Mouse (Mus musculus) lung, postnatal 0 days (tissue): ENCODE measurements around the gene Mmp25. TPM values are rescaled to one million over a fixed set of nuclear protein-coding genes. Genes with fewer than 3 reads are reported as not detected.

Experiments used
- ATAC-seq: fragments of 200-750 bp; cut with Nextera tagmentation; 2 replicates; pipeline ENCODE4 v1.8.0; 2017; ENCODE audit warnings: moderate library complexity
- DNase-seq: peaks from one replicate; pipeline ENCODE4 v3.0.0-alpha.2; 2016; ENCODE audit warnings: low spot score
- H3K27ac ChIP-seq: fragments of 300-500 bp; sonication (generic); 2 replicates; pipeline ENCODE4 v1.5.1; 2014; ENCODE audit warnings: antibody characterized with exemption, mild to moderate bottlenecking, low read length, mixed read lengths
- H3K27me3 ChIP-seq: fragments of 300-500 bp; sonication (generic); replicated peaks from 2 replicates; pipeline ENCODE4 v1.6.1; 2014; ENCODE audit warnings: low read length, mixed read lengths; ENCODE audit not compliant: insufficient read depth
- H3K36me3 ChIP-seq: fragments of 300-500 bp; sonication (generic); 2 replicates; pipeline ENCODE4 v1.6.1; 2014; ENCODE audit warnings: low read length, mixed read lengths; ENCODE audit not compliant: insufficient read depth
- H3K4me1 ChIP-seq: fragments of 300-500 bp; sonication (generic); 2 replicates; pipeline ENCODE4 v1.6.1; 2014; ENCODE audit warnings: antibody characterized with exemption, low read depth, low read length, mixed read lengths; ENCODE audit not compliant: insufficient read depth
- H3K4me2 ChIP-seq: fragments of 300-500 bp; sonication (generic); replicated peaks from 2 replicates; pipeline ENCODE4 v1.6.1; 2014; ENCODE audit warnings: low read depth, mild to moderate bottlenecking, low read length, moderate library complexity, mixed read lengths
- H3K4me3 ChIP-seq: fragments of 300-500 bp; sonication (generic); 2 replicates; pipeline ENCODE4 v1.5.1; 2014; ENCODE audit warnings: low read depth, low read length
- H3K9ac ChIP-seq: fragments of 300-500 bp; sonication (generic); replicated peaks from 2 replicates; pipeline ENCODE4 v1.6.1; 2014; ENCODE audit warnings: low read depth, mild to moderate bottlenecking
- H3K9me3 ChIP-seq: fragments of 300-500 bp; sonication (generic); 2 replicates; pipeline ENCODE4 v1.6.1; 2016; ENCODE audit warnings: low read length, mixed read lengths
- CTCF ChIP-seq: IDR thresholded peaks from 2 replicates; pipeline ENCODE4 v1.5.1; 2016; ENCODE audit warnings: antibody characterized with exemption, mild to moderate bottlenecking
- EP300 ChIP-seq: IDR thresholded peaks from 2 replicates; pipeline ENCODE4 v1.6.1; 2016; ENCODE audit warnings: antibody characterized with exemption, mild to moderate bottlenecking, control low read depth
- WGBS: fragments of 180-500 bp; shearing (Covaris S2); extraction: QIAGEN DNeasy Blood & Tissue Kit; methylation state at CpG from one replicate; pipeline ENCODE4 v1.1.7; 2014; 5-methylcytosine and 5-hydroxymethylcytosine counted together
- polyA plus RNA-seq: library from polyadenylated mRNA; unstranded; fragments of >200 nt; fragmentation: Nextera tagmentation; extraction: Ambion mirVana; gene quantifications from 2 replicates; pipeline ENCODE4 v1.2.1, GENCODE M21; 2015

The Mmp25 gene
- polyA plus RNA-seq, 1 experiment from 2014 or later: 0.36 TPM

GRCm38 (mm10) chr17:23675564-23676281 is 30.6 kb upstream of the Mmp25 start:
- DNase-seq (peak; percentile 70), ATAC-seq (no peak)
- 19% methylated on average over 15 of the region's 15 CpGs for WGBS
- no peaks in the 10 kb centered on the region for H3K36me3 ChIP-seq
- H3K9me3 ChIP-seq: no peaks in the 10 kb centered on the region
- peak overlapping the region; percentile 80 for H3K4me2 ChIP-seq
- H3K27ac ChIP-seq: peak overlapping the region; percentile 74
- peak; percentile 36 for TF ChIP-seq CTCF
- no peak for TF ChIP-seq EP300
- peaks cover 20% of the 10 kb centered on the region; the same call in 1 of the 2 replicates for H3K4me1 ChIP-seq
- no peaks in the 10 kb centered on the region; the same call in 1 of the 2 replicates for H3K27me3 ChIP-seq
- peak overlapping the region; percentile 65 for H3K4me3 ChIP-seq
- H3K9ac ChIP-seq: no peak overlapping the region; the same call in 1 of the 2 replicates

- WGBS: 30% methylated on average over 4 of the region's 5 CpGs
- Histone ChIP-seq H3K9me3 (no peaks in the 10 kb centered on the region), H3K4me1 (peaks cover 20% of the 10 kb centered on the region; the same call in 1 of the 2 replicates), H3K27ac (peak overlapping the region; percentile 74), H3K36me3 (no peaks in the 10 kb centered on the region), H3K27me3 (no peaks in the 10 kb centered on the region; the same call in 1 of the 2 replicates), H3K9ac (no peak overlapping the region), H3K4me2 (peak overlapping the region; percentile 80), H3K4me3 (peak overlapping the region; percentile 8; the same call in 1 of the 2 replicates)
- TF ChIP-seq EP300: no peak
- no peak for TF ChIP-seq CTCF
- ATAC-seq: no peak
- DNase-seq: peak; percentile 72
Observed at GRCm38 (mm10) chr17:23675127-23675526, 30.1 kb upstream of the Mmp25 start.

- Histone ChIP-seq H3K4me3 (peak overlapping the region; percentile 70), H3K27ac (peak overlapping the region; percentile 74), H3K27me3 (no peaks in the 10 kb centered on the region; the same call in 1 of the 2 replicates), H3K4me1 (peaks cover 20% of the 10 kb centered on the region; the same call in 1 of the 2 replicates), H3K9ac (peak overlapping the region; percentile 58), H3K36me3 (no peaks in the 10 kb centered on the region), H3K4me2 (peak overlapping the region; percentile 80), H3K9me3 (no peaks in the 10 kb centered on the region)
- ATAC-seq: no peak
- no peak for TF ChIP-seq CTCF
- TF ChIP-seq EP300: peak; percentile 17; the same call in 1 of the 2 replicates
- 36% methylated on average over 9 of the region's 9 CpGs for WGBS
- DNase-seq: no peak
Observed at GRCm38 (mm10) chr17:23674271-23674952, 29.3 kb upstream of the Mmp25 start.

GRCm38 (mm10) chr17:23673424-23674073 is 28.5 kb upstream of the Mmp25 start, which contains the start of the genes Hcfc1r1 and Thoc6:
Gene Hcfc1r1 (plus strand): TSS chr17:23673596.
Gene Thoc6 (minus strand): TSS chr17:23673882.
- TF ChIP-seq CTCF (no peak), EP300 (peak; percentile 20; the same call in 1 of the 2 replicates)
- Histone ChIP-seq H3K27ac (peak within 1 kb of the TSS; percentile 74), H3K4me2 (peak within 1 kb of the TSS; percentile 80), H3K27me3 (no peaks in the 10 kb centered on the region), H3K9me3 (no peaks in the 10 kb centered on the region), H3K4me3 (peak within 1 kb of the TSS; percentile 70), H3K36me3 (peaks cover 7% of the 10 kb centered on the region; the same call in 1 of the 2 replicates), H3K4me1 (peaks cover 20% of the 10 kb centered on the region; the same call in 1 of the 2 replicates), H3K9ac (peak within 1 kb of the TSS; percentile 58)
- DNase-seq (peak; percentile 97), ATAC-seq (peak; percentile 93)
- WGBS: under 1% methylated on average over 44 of the region's 45 CpGs

- no peak for ATAC-seq
- WGBS: 52% methylated on average over 3 of the region's 3 CpGs
Observed at GRCm38 (mm10) chr17:23672761-23673160, 27.7 kb upstream of the Mmp25 start.

More at GRCm38 (mm10) chr17:23672761-23673160, 27.7 kb upstream of the Mmp25 start:
- H3K4me3 ChIP-seq: peak overlapping the region; percentile 70
- H3K27me3 ChIP-seq: no peaks in the 10 kb centered on the region
- H3K4me1 ChIP-seq: peaks cover 19% of the 10 kb centered on the region; the same call in 1 of the 2 replicates
- H3K9me3 ChIP-seq: no peaks in the 10 kb centered on the region
- peak overlapping the region; percentile 80 for H3K4me2 ChIP-seq
- no peak overlapping the region for H3K27ac ChIP-seq
- no peak overlapping the region for H3K9ac ChIP-seq
- no peak for DNase-seq
- H3K36me3 ChIP-seq: peaks cover 13% of the 10 kb centered on the region; the same call in 1 of the 2 replicates
- TF ChIP-seq EP300: no peak
- TF ChIP-seq CTCF: no peak
